Mouse (Mus musculus): ENCODE measurements at regions not wholly inside any gene's neighbourhood (a gene's known extent, or its start where the extent isn't known, plus 50 kb on each side); places are given as distances from the start of the nearest gene placed in this dataset.
A peak's percentile ranks its signal among the peaks of the same experiment; 100 is the strongest.

- WGBS: 33% methylated on average over 3 of the region's 3 CpGs
- Histone ChIP-seq H3K9ac (ENCODE audit: low read depth, low read length) (no peak overlapping the region), H3K27me3 (replicated peaks; ENCODE audit: control insufficient read depth, insufficient read depth, low read length) (no peaks in the 10 kb centered on the region), H3K4me1 (ENCODE audit: control insufficient read depth, insufficient read depth, low read length) (no peaks in the 10 kb centered on the region), H3K36me3 (ENCODE audit: control insufficient read depth, insufficient read depth, low read length) (no peaks in the 10 kb centered on the region), H3K27ac (replicated peaks; ENCODE audit: low read depth, low read length) (no peak overlapping the region), H3K4me3 (ENCODE audit: low read depth, low read length) (no peak overlapping the region), H3K4me2 (ENCODE audit: low read depth, low read length) (no peak overlapping the region), H3K9me3 (ENCODE audit: control insufficient read depth, low read length) (no peaks in the 10 kb centered on the region)
- DNase-seq (ENCODE audit: low spot score): no peak
- ATAC-seq (ENCODE audit: low read depth): no peak
Observed at GRCm38 (mm10) chr4:12425507-12425906, 253.7 kb upstream of the Fam92a start.

GRCm38 (mm10) chr4:12421628-12422319 is 250.0 kb upstream of the Fam92a start:
- ATAC-seq (ENCODE audit: low read depth): no peak
- DNase-seq (ENCODE audit: low spot score): no peak
- WGBS: 66% methylated on average over 16 of the region's 16 CpGs

GRCm38 (mm10) chr4:12418086-12418485 is 246.3 kb upstream of the Fam92a start:
- Histone ChIP-seq H3K4me2 (ENCODE audit: low read depth, low read length) (no peak overlapping the region), H3K36me3 (ENCODE audit: control insufficient read depth, insufficient read depth, low read length) (no peaks in the 10 kb centered on the region), H3K9me3 (ENCODE audit: control insufficient read depth, low read length) (no peaks in the 10 kb centered on the region), H3K4me3 (ENCODE audit: low read depth, low read length) (no peak overlapping the region), H3K27ac (replicated peaks; ENCODE audit: low read depth, low read length) (no peak overlapping the region), H3K9ac (ENCODE audit: low read depth, low read length) (no peak overlapping the region), H3K4me1 (ENCODE audit: control insufficient read depth, insufficient read depth, low read length) (peaks cover 9% of the 10 kb centered on the region; the same call in 1 of the 2 replicates), H3K27me3 (replicated peaks; ENCODE audit: control insufficient read depth, insufficient read depth, low read length) (no peaks in the 10 kb centered on the region)
- 23% methylated on average over 3 of the region's 3 CpGs for WGBS
- DNase-seq (ENCODE audit: low spot score): peak; percentile 74
- ATAC-seq (ENCODE audit: low read depth): peak; percentile 55; the same call in 1 of the 2 replicates

More at GRCm38 (mm10) chr4:12421628-12422319, 250.0 kb upstream of the Fam92a start:
- H3K4me3 ChIP-seq (ENCODE audit: low read depth, low read length): no peak overlapping the region
- H3K27ac ChIP-seq (replicated peaks; ENCODE audit: low read depth, low read length): no peak overlapping the region
- no peaks in the 10 kb centered on the region for H3K9me3 ChIP-seq (ENCODE audit: control insufficient read depth, low read length)
- no peaks in the 10 kb centered on the region for H3K27me3 ChIP-seq (replicated peaks; ENCODE audit: control insufficient read depth, insufficient read depth, low read length)
- peaks cover 9% of the 10 kb centered on the region; the same call in 1 of the 2 replicates for H3K4me1 ChIP-seq (ENCODE audit: control insufficient read depth, insufficient read depth, low read length)
- no peaks in the 10 kb centered on the region for H3K36me3 ChIP-seq (ENCODE audit: control insufficient read depth, insufficient read depth, low read length)
- no peak overlapping the region for H3K9ac ChIP-seq (ENCODE audit: low read depth, low read length)
- no peak overlapping the region for H3K4me2 ChIP-seq (ENCODE audit: low read depth, low read length)

- H3K9ac ChIP-seq (ENCODE audit: low read depth, low read length): no peak overlapping the region
- no peaks in the 10 kb centered on the region for H3K27me3 ChIP-seq (replicated peaks; ENCODE audit: control insufficient read depth, insufficient read depth, low read length)
- no peak overlapping the region for H3K27ac ChIP-seq (replicated peaks; ENCODE audit: low read depth, low read length)
- DNase-seq (ENCODE audit: low spot score) (no peak), ATAC-seq (ENCODE audit: low read depth) (no peak)
- H3K36me3 ChIP-seq (ENCODE audit: control insufficient read depth, insufficient read depth, low read length): no peaks in the 10 kb centered on the region
- WGBS: 80% methylated on average over 1 of the region's 1 CpGs
- no peak overlapping the region for H3K4me3 ChIP-seq (ENCODE audit: low read depth, low read length)
- no peaks in the 10 kb centered on the region for H3K4me1 ChIP-seq (ENCODE audit: control insufficient read depth, insufficient read depth, low read length)
- H3K4me2 ChIP-seq (ENCODE audit: low read depth, low read length): no peak overlapping the region
- no peaks in the 10 kb centered on the region for H3K9me3 ChIP-seq (ENCODE audit: control insufficient read depth, low read length)
Observed at GRCm38 (mm10) chr4:12395344-12395743, 223.5 kb upstream of the Fam92a start.

DNA sequence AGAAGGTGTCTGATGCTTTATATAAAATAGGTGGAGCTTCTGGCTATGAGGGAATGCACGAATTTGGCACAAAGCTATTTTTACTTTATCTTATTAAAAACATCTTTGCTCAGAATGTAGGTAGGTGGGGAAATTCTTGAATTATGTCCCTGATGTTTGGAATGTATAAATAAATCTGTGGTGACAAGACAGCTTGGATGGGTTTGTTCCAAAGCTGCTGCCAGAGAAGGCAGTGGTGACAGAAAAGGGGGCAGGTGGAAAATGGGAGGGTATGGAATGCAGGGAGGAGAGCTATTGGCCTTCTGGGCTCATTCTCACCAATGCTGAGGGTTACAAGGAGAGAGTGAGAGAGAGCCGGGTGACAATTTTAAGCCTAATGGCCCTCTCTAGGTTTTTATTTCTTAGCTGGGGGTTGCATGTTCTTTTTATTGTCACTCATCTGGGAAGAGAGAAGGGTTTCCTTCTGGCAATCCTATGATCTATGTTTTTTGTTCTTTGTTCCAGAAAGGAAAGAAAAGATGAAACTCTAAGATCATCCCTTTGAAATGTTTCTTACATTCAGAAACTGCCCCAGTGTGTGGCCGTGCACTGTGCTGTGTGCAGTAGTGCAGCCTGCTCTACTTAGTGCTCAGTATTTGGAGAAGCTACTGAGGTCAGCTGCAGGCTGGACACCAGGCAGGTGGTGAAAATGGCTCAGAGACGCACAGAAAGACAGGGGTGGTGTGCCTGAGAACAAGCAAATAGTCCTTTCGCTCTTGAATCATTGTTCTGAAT is 205.2 kb upstream of the Fam92a start:
- Histone ChIP-seq H3K36me3 (ENCODE audit: control insufficient read depth, insufficient read depth, low read length) (no peaks in the 10 kb centered on the region), H3K9ac (ENCODE audit: low read depth, low read length) (no peak overlapping the region), H3K9me3 (ENCODE audit: control insufficient read depth, low read length) (no peaks in the 10 kb centered on the region), H3K27ac (replicated peaks; ENCODE audit: low read depth, low read length) (no peak overlapping the region), H3K27me3 (replicated peaks; ENCODE audit: control insufficient read depth, insufficient read depth, low read length) (no peaks in the 10 kb centered on the region), H3K4me3 (ENCODE audit: low read depth, low read length) (no peak overlapping the region), H3K4me1 (ENCODE audit: control insufficient read depth, insufficient read depth, low read length) (no peaks in the 10 kb centered on the region), H3K4me2 (ENCODE audit: low read depth, low read length) (no peak overlapping the region)
- ATAC-seq (ENCODE audit: low read depth) (no peak), DNase-seq (ENCODE audit: low spot score) (no peak)
- WGBS: 79% methylated on average over 5 of the region's 5 CpGs

- no peaks in the 10 kb centered on the region for H3K36me3 ChIP-seq (ENCODE audit: control insufficient read depth, insufficient read depth, low read length)
- no peak overlapping the region for H3K4me2 ChIP-seq (ENCODE audit: low read depth, low read length)
- no peak overlapping the region for H3K9ac ChIP-seq (ENCODE audit: low read depth, low read length)
- no peak overlapping the region for H3K4me3 ChIP-seq (ENCODE audit: low read depth, low read length)
- no peak overlapping the region for H3K27ac ChIP-seq (replicated peaks; ENCODE audit: low read depth, low read length)
- DNase-seq (ENCODE audit: low spot score) (no peak), ATAC-seq (ENCODE audit: low read depth) (no peak)
- 60% methylated on average over 2 of the region's 2 CpGs for WGBS
- H3K4me1 ChIP-seq (ENCODE audit: control insufficient read depth, insufficient read depth, low read length): no peaks in the 10 kb centered on the region
- H3K27me3 ChIP-seq (replicated peaks; ENCODE audit: control insufficient read depth, insufficient read depth, low read length): no peaks in the 10 kb centered on the region
- no peaks in the 10 kb centered on the region for H3K9me3 ChIP-seq (ENCODE audit: control insufficient read depth, low read length)
Observed at GRCm38 (mm10) chr4:12369551-12369950, 197.7 kb upstream of the Fam92a start.

DNA sequence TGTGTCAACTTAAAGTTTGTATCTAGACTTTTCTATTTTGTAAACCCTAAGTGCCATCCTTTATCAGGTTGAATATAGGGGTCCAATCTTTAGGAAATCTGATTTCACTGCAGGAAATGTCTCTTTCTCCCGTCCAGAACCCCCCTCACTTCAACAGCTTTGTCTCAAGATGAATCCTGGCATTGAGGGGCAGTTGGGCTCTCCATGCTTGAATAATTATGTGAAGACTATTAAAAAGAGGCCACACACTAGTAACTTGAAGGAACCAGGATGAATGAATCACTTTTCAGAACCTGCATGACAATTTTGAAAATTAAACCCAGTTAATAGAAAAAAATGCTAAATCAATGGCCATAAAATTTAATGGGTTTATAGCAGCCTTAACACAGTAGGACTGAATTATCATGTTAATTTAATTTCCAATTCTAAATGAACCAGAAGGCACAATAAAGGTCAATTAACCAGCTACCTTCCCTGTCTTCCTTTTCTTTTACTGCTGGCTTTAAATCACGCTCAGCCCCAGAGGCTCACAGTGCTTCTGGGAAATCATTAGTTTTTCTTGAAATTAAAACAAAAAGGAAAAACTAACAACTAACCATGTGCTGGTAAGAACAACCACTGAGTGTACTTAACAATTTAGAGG is 185.3 kb upstream of the Fam92a start:
- H3K9ac ChIP-seq (ENCODE audit: low read depth, low read length): no peak overlapping the region
- H3K4me3 ChIP-seq (ENCODE audit: low read depth, low read length): no peak overlapping the region
- H3K27me3 ChIP-seq (replicated peaks; ENCODE audit: control insufficient read depth, insufficient read depth, low read length): no peaks in the 10 kb centered on the region
- no peak for ATAC-seq (ENCODE audit: low read depth)
- H3K36me3 ChIP-seq (ENCODE audit: control insufficient read depth, insufficient read depth, low read length): no peaks in the 10 kb centered on the region
- H3K9me3 ChIP-seq (ENCODE audit: control insufficient read depth, low read length): no peaks in the 10 kb centered on the region
- H3K4me1 ChIP-seq (ENCODE audit: control insufficient read depth, insufficient read depth, low read length): no peaks in the 10 kb centered on the region
- DNase-seq (ENCODE audit: low spot score): no peak
- no peak overlapping the region for H3K4me2 ChIP-seq (ENCODE audit: low read depth, low read length)
- WGBS: 63% methylated on average over 2 of the region's 2 CpGs
- no peak overlapping the region for H3K27ac ChIP-seq (replicated peaks; ENCODE audit: low read depth, low read length)

GRCm38 (mm10) chr4:12353337-12353856 is 181.6 kb upstream of the Fam92a start:
- Histone ChIP-seq H3K9me3 (ENCODE audit: control insufficient read depth, low read length) (no peaks in the 10 kb centered on the region), H3K4me1 (ENCODE audit: control insufficient read depth, insufficient read depth, low read length) (no peaks in the 10 kb centered on the region), H3K4me3 (ENCODE audit: low read depth, low read length) (no peak overlapping the region), H3K4me2 (ENCODE audit: low read depth, low read length) (no peak overlapping the region), H3K9ac (ENCODE audit: low read depth, low read length) (no peak overlapping the region), H3K27ac (replicated peaks; ENCODE audit: low read depth, low read length) (no peak overlapping the region), H3K36me3 (ENCODE audit: control insufficient read depth, insufficient read depth, low read length) (no peaks in the 10 kb centered on the region), H3K27me3 (replicated peaks; ENCODE audit: control insufficient read depth, insufficient read depth, low read length) (no peaks in the 10 kb centered on the region)
- 69% methylated on average over 3 of the region's 3 CpGs for WGBS
- DNase-seq (ENCODE audit: low spot score) (no peak), ATAC-seq (ENCODE audit: low read depth) (no peak)

All from embryonic facial prominence, embryonic 14.5 days (tissue).